Mouse (Mus musculus): ENCODE results near the gene Yjefn3.

Gene Yjefn3

GRCm38 (mm10) chr8:69879678-69880077 lies 22.8 kb downstream of the Yjefn3 start:
- in situ Hi-C loops (cut with MboI) = no loop called here

DNA sequence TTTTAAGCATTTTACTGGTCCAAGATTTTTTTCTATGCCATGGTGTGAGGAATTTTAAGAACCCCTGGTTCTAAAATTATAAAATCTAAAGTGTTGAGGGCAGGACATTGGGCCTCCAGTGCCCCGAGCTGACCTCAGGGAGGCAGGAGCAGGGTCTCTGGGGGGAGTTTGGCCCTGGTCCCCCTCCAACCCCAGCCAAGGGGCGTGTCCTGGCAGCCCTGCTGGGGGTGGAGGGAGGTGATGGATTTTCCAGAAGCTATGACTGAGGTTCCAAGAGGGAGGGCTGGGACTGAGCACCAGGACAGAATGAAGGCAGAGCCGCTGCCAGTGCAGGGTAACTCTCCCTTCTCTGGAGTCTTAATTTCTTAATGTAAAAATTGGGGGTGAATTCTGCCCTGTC lies 24.5 kb downstream of the Yjefn3 start:
- in situ Hi-C loops (cut with MboI) = no loop called here

DNA sequence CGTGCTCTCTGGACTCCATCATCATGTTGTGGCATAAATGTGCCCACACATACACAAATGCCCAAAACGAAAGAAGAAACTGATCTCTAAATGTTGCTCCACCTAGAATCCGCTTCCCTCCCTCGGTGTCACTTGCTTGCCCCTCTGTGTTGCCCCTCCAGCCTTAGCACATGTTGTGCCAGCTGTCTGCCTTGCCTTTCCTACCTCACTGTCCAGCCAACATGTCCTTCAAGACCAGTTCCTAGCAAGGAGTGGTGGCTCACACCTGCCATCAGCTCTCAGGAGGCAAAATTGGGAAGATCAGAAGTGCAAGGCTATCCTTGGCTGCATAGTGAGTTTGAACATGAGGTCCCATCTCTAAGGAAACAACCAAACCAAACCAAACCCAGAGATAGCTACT lies 25.1 kb downstream of the Yjefn3 start:
- in situ Hi-C loops (cut with MboI) = no loop called here

DNA sequence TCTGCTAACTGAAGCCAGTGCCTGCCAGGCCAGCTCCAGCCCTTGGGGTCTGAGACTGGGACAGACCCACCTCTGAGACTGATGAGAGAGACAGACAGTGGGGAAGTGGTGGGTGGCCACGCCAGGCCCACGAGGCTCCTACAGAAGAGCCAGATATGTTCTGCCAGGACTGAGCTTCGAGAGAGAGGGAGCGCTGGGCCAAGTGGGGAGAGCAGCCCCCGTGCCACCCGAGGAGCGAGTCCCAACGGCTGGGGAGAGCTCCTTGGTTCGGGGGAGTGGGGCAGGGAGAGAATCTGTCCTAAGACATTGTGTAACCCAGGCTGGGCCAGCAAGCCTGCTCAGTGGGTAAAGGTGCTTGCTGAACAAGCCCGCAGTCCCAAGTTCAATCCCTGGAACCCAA lies 25.5 kb downstream of the Yjefn3 start:
- in situ Hi-C loops (cut with MboI) = no loop called here

DNA sequence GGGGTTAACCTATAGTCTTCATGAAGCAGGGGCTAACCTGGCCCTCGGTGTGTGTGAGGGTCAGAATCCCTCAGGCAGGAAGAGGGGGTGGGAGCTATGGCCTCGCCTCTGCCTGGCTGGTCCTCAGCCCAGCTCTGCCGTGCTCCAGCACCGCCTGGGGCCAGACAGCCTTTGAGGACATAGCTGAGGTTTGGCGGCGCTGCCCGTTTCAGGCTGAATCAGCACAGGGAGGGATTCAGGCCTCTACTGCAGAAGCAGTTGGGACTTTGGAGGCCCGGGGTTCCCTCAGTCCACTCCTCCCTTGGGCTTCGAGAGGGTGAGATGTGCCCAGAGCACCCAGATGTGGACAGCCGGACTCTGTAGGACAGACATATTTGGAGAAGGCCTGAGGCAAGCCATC lies 26.4 kb downstream of the Yjefn3 start:
- in situ Hi-C loops (cut with MboI) = no loop called here

GRCm38 (mm10) chr8:69874654-69875053 lies 27.9 kb downstream of the Yjefn3 start:
- in situ Hi-C loops (cut with MboI) = no loop called here

GRCm38 (mm10) chr8:69874155-69874554 lies 28.4 kb downstream of the Yjefn3 start:
- in situ Hi-C loops (cut with MboI) = no loop called here

DNA sequence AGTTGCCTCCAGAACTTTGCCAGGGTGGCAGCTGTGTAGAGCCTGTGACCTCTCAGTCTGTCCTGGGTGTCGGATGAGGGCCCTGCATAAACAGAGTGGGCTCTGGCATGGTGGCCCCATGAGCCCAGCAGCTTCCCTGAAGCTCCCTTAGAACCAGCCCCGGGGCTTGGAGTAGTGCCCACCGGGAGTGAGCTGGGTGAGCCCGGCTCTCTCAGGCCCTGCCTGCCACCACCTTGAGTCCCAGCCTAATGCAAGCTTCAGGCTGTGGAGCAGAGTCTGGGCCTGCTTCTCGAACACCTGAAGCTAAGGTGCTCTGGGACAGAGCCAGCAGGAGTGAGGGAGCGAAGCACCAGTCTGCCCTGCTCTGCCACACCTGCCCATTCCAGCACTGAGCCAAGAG lies 31.6 kb downstream of the Yjefn3 start:
- in situ Hi-C loops (cut with MboI) = no loop called here

GRCm38 (mm10) chr8:69870003-69870765 lies 32.3 kb downstream of the Yjefn3 start:
- in situ Hi-C loops (cut with MboI) = no loop called here

GRCm38 (mm10) chr8:69867696-69868326 lies 34.7 kb downstream of the Yjefn3 start:
- in situ Hi-C loops (cut with MboI) = no loop called here

DNA sequence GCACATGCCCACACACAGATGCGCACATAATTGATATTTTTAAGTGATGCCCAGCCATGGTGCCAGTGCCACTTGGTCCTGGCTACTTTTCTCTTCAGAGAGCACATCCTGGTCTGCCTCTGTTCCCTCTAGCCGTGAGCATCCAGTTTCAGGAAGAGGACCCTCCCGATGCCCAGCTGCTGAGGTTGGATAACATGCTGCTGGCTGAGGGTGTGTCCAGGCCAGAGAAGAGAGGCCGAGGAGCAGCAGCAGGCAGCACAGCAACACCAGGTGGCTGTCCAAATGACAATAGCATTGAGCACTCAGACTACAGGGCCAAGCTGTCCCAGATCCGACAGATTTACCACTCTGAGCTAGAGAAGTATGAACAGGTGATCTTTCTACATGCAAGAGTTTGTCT lies 38.3 kb downstream of the Yjefn3 start:
- in situ Hi-C loops (cut with MboI) = no loop called here

DNA sequence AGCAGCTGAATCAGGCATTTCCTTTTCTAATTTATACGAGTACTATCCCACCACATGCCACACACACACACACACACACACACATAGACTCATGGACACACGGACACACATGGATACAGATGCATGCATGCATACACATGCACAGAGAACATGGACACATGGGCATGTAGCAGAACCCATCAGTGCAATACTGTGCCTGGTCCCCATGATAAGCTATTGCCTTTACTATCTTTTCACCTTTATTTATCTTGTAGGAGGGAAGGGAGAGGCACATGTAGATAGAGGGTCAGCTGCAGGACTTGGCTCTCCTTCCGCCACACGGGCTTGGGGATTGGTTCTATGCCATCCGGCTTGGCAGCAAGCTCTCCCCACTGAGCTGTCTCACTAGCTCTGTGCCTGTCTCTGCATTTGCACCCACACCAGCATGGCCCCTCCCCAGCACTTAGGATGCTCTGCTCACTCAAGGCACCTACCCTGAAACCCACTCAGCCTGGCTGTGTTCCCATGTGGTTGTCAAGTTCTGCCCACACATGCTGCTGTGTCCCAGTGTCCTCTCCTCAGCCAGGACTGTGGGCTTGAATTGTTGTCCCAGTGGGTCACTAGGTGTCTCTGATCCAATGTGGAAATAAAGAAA lies 39.0 kb downstream of the Yjefn3 start:
- in situ Hi-C loops (cut with MboI) = no loop called here

DNA sequence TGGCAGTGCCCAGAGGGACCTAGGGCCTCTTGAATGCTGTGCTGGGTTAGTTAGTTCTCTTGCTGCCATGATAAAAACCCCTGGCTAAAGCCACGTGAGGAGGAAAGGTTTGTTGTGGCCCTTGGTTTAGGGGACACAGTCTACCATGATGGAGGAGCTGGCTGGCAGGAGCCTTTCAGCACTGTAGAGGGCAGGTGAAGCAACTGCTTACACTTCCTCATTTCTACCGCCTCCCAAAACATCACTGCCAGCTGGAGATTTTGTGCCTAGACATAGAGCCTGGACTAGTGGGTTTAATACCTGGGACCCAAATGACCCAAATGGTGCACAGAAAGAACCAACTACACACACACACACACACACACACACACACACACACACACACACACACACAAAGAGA lies 41.3 kb downstream of the Yjefn3 start:
- in situ Hi-C loops (cut with MboI) = no loop called here

- in situ Hi-C loops (cut with MboI) = no loop called here
Measured at GRCm38 (mm10) chr8:69860807-69861206, 41.7 kb downstream of the Yjefn3 start.

DNA sequence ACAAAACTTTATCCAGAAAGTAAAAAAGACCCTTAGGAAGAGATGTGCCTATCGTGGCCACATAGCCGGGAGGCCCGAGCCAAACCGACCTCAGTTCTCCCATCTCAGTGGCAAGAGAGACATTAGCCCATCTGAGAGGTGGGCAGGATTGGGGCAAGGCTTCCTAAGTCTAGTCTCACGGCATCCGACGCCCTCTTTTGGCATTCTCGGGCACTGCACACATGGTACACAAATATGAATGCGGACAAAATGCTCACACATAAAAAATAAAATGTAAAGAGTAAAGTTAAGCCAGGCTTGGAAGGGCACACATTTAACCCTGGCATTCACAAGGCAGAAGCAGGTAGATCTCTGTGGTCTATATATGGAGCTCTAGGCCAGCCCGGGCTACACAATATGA lies 48.6 kb downstream of the Yjefn3 start:
- in situ Hi-C loops (cut with MboI) = no loop called here

GRCm38 (mm10) chr8:69850926-69851506 lies 51.5 kb downstream of the Yjefn3 start:
- in situ Hi-C loops (cut with MboI) = no loop called here

GRCm38 (mm10) chr8:69849899-69850298 lies 52.6 kb downstream of the Yjefn3 start:
- in situ Hi-C loops (cut with MboI) = no loop called here

GRCm38 (mm10) chr8:69848951-69849350 lies 53.6 kb downstream of the Yjefn3 start:
- in situ Hi-C loops (cut with MboI) = no loop called here

DNA sequence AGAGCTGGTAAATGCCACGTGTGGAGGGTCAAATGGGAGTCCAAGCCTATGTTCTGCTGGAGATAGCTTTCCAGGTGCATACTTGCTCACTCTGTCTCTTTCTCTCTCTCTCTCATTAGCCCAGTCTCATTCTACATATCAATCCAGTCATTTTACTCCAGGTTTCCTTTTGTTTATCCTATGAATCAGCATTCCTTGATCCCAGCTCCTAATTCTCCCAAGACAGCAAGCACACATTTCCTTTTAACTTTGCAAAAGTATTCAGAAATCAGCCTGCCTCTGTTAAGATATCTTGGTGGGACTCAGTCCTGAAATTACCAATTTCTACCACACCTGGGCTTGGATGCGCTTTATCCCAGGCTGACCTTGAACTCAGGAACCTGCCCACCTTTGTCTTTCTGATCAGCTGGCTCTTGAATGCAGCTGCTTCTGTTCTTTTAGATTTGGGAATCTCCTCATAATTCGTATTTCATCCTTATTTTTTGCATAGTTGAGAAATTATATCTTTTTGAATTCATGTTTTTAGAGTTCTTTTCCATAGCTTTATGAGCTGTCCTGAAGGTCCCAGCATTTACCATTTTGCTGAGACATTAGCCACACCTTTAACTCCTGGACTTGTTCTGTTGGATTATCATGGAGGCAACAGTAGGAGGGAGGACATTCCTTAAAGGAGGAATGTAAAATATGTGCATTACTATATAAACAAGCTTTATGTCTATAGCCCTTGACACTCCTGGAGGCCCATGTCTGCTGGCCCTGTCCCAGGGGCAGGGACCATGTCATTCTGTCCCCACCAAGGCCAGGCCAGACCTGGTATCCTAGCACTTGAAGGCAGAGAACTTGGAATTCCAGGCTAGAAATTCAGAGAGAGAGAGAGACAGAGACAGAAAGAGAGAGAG lies 55.1 kb downstream of the Yjefn3 start:
- in situ Hi-C loops (cut with MboI) = no loop called here

All from mature B cell (primary cell).